Mouse (Mus musculus) CH12.LX (cell line): ENCODE results near the gene Slc39a7.
"Not testable (repeated sequence)": the region's sequence is repeated elsewhere in the genome, so short reads cannot be mapped to it uniquely, and the experiment has no call there.

ENCODE experiments used
- BHLHE40 ChIP-seq: IDR thresholded peaks from 2 replicates; pipeline ENCODE4 v1.6.1; 2011; ENCODE audit warnings: mild to moderate bottlenecking, low read depth, low read length, improper control_type of control experiment
- CHD2 ChIP-seq: IDR thresholded peaks from 2 replicates; pipeline ENCODE4 v1.6.1; 2011; ENCODE audit warnings: low read length, improper control_type of control experiment
- CTCF ChIP-seq, 2 experiments: IDR thresholded peaks in 1 of 2; conservative IDR thresholded peaks in 1 of 2; 2 replicates each; pipeline ENCODE4 v1.5.1; 2011 to 2012; ENCODE audit warnings: low read depth in 2 of 2, low read length in 2 of 2, improper control_type of control experiment in 1 of 2, inconsistent platforms in 1 of 2, mild to moderate bottlenecking in 1 of 2, moderate library complexity in 1 of 2
- EP300 ChIP-seq: IDR thresholded peaks from 2 replicates; pipeline ENCODE4 v1.6.1; 2011; ENCODE audit warnings: low read length, improper control_type of control experiment
- GABPA ChIP-seq: IDR thresholded peaks from 2 replicates; pipeline ENCODE4 v1.6.1; 2012; ENCODE audit warnings: low read depth, low read length, improper control_type of control experiment, inconsistent platforms; ENCODE audit not compliant: insufficient replicate concordance
- MYC ChIP-seq: IDR thresholded peaks from 2 replicates; pipeline ENCODE4 v1.6.1; 2011; ENCODE audit warnings: low read depth, mild to moderate bottlenecking, improper control_type of control experiment, low read length
- NELFE ChIP-seq: IDR thresholded peaks from 2 replicates; pipeline ENCODE4 v1.6.1; 2011; ENCODE audit warnings: low read depth, low read length, improper control_type of control experiment
- POLR2A ChIP-seq: IDR thresholded peaks from 2 replicates; pipeline ENCODE4 v1.6.1; 2011; ENCODE audit warnings: low read depth, mild to moderate bottlenecking, improper control_type of control experiment, low read length
- POLR2AphosphoS2 ChIP-seq: IDR thresholded peaks from 2 replicates; pipeline ENCODE4 v1.6.1; 2011; ENCODE audit warnings: low read depth, low read length, improper control_type of control experiment
- USF1 ChIP-seq: IDR thresholded peaks from 2 replicates; pipeline ENCODE4 v1.6.1; 2014; ENCODE audit warnings: low read depth, mild to moderate bottlenecking, inconsistent platforms, low read length, improper control_type of control experiment
- ZKSCAN1 ChIP-seq: IDR thresholded peaks from 2 replicates; pipeline ENCODE4 v1.6.1; 2012; ENCODE audit warnings: low read depth, inconsistent platforms, low read length, improper control_type of control experiment, borderline replicate concordance
- ZNF384 ChIP-seq: IDR thresholded peaks from 2 replicates; pipeline ENCODE4 v1.6.1; 2012; ENCODE audit warnings: low read depth, low read length, improper control_type of control experiment, inconsistent platforms

DNA sequence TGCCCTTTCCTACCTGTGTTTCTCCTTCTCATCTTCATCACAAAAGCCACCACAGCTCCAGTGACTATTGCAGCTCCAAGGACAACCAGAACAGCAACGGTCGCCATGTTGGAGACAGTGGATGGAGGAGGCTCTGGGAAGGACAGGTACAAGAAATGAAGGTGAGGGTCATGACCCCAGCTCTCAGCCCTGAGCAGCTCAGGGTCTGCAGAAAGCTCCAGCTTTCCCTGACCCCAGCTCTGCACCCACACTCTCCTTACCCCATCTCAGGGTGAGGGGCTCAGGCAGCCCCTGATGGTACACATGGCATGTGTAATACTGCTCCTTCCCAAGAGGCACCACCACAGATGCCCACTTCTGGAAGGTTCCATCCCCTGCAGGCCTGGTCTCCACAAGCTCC, 34.5 kb downstream of the Slc39a7 start:
- TF ChIP-seq ZNF384; BHLHE40; POLR2AphosphoS2; EP300; NELFE; POLR2A; CTCF (conservative IDR thresholded peaks at IDR 0.05 in 1 of 2, IDR thresholded peaks at IDR 0.05 in 1 of 2; ENCODE audit: low read depth in 2 of 2, low read length in 2 of 2); ZKSCAN1; GABPA; CHD2; USF1; MYC: not testable (repeated sequence)
